Comparison of ENCODE assay signal across 8 mouse cellular contexts in genomic region chr17:13009887-13010286, GRCm38 (mm10). TPM values are rescaled to one million over a fixed set of nuclear protein-coding genes. Genes with fewer than 3 reads are reported as not detected.
DNase-seq lines count a peak whose midpoint lies in the region; ATAC-seq lines count a peak whose summit lies in the region.

No protein-coding gene starts in this region.

- no peaks in the 10 kb centered on the region for H3K9me3 ChIP-seq in embryonic facial prominence, embryonic 14.5 days (ENCODE audit: control insufficient read depth, low read length)

- peaks cover 7% of the 10 kb centered on the region; the same call in 1 of the 2 replicates for H3K4me1 ChIP-seq in embryonic facial prominence, embryonic 14.5 days (ENCODE audit: control insufficient read depth, insufficient read depth, low read length)

- 15% methylated on average over 3 of the region's 3 CpGs for WGBS in embryonic facial prominence, embryonic 14.5 days

- H3K4me3 ChIP-seq in embryonic facial prominence, embryonic 14.5 days (ENCODE audit: low read depth, low read length): no peak overlapping the region

- ATAC-seq in embryonic facial prominence, embryonic 14.5 days (ENCODE audit: low read depth): no peak

- DNase-seq in adrenal gland, postnatal 14 days: peak; percentile 44
- no peak for DNase-seq in adrenal gland, adult 8-10 months
- peak; percentile 37 for DNase-seq in layer of hippocampus, adult 9-11 months
- DNase-seq in layer of hippocampus, postnatal 36 days: no peak
- peak; percentile 82 for DNase-seq in MEL-GATA-1-ER (ENCODE audit: extremely low read depth, low read depth)
- DNase-seq in embryonic facial prominence, embryonic 14.5 days (ENCODE audit: low spot score): peak; percentile 81
- peak; percentile 65 for DNase-seq in lung, postnatal 10 days
- DNase-seq in gastrocnemius, adult 8-10 months (ENCODE audit: low spot score in 2 of 2): no peak

- peaks cover 41% of the 10 kb centered on the region for H3K36me3 ChIP-seq in embryonic facial prominence, embryonic 14.5 days (ENCODE audit: control insufficient read depth, insufficient read depth, low read length)

- no peaks in the 10 kb centered on the region for H3K27me3 ChIP-seq in embryonic facial prominence, embryonic 14.5 days (replicated peaks; ENCODE audit: control insufficient read depth, insufficient read depth, low read length)

- no peak overlapping the region for H3K27ac ChIP-seq in embryonic facial prominence, embryonic 14.5 days (replicated peaks; ENCODE audit: low read depth, low read length)

- no peak overlapping the region for H3K4me2 ChIP-seq in embryonic facial prominence, embryonic 14.5 days (ENCODE audit: low read depth, low read length)

- H3K9ac ChIP-seq in embryonic facial prominence, embryonic 14.5 days (ENCODE audit: low read depth, low read length): no peak overlapping the region

RNA-seq across cellular contexts. Expression of gene Sod2, which starts 3.2 kb away (rescaled TPM):
- total RNA-seq in adrenal gland, postnatal 14 days (2021): 674 and 682 TPM in 2 replicates
- 100 to 1,000 TPM; 251 to 373 (median 320) TPM for total RNA-seq in adrenal gland, adult 8-10 months (2022)
- total RNA-seq in layer of hippocampus, postnatal 36 days (2021): 100 to 1,000 TPM; 255 to 264 TPM
- 117 and 136 TPM in 2 replicates for polyA plus RNA-seq in embryonic facial prominence, embryonic 14.5 days (2014; fragmentation: Nextera tagmentation; extraction: Ambion mirVana)
- total RNA-seq in gastrocnemius, adult 8-10 months (2022): 100 to 1,000 TPM; 386 to 415 (median 402) TPM

RNA-seq across cellular contexts. Expression of gene Wtap, which starts 15.9 kb away (rescaled TPM):
- total RNA-seq in adrenal gland, postnatal 14 days (2021): 58.1 and 63.8 TPM in 2 replicates
- 10 to 100 TPM; 56.8 to 69.3 (median 63.1) TPM for total RNA-seq in adrenal gland, adult 8-10 months (2022)
- 10 to 100 TPM; 55.6 to 63.8 TPM for total RNA-seq in layer of hippocampus, postnatal 36 days (2021)
- 118 and 121 TPM in 2 replicates for polyA plus RNA-seq in embryonic facial prominence, embryonic 14.5 days (2014; fragmentation: Nextera tagmentation; extraction: Ambion mirVana)
- total RNA-seq in gastrocnemius, adult 8-10 months (2022): 10 to 100 TPM; 22.5 to 28.0 (median 26.2) TPM

RNA-seq across cellular contexts. Expression of gene Gpr31b, which starts 42.2 kb away (rescaled TPM):
- total RNA-seq in adrenal gland, postnatal 14 days (2021): not detected in 2 replicates
- total RNA-seq in adrenal gland, adult 8-10 months (2022): under 1 TPM in 3 of 4 experiments, not detected in 1; 0.51 to 0.92 (median 0.63) TPM
- total RNA-seq in layer of hippocampus, postnatal 36 days (2021): not detected
- polyA plus RNA-seq in embryonic facial prominence, embryonic 14.5 days (2014; fragmentation: Nextera tagmentation; extraction: Ambion mirVana): not detected in 2 replicates
- not detected for total RNA-seq in gastrocnemius, adult 8-10 months (2022)

RNA-seq across cellular contexts. Expression of gene Acat2, which starts 49.3 kb away (rescaled TPM):
- 90.9 and 102 TPM in 2 replicates for total RNA-seq in adrenal gland, postnatal 14 days (2021)
- 10 to 100 TPM; 70.0 to 86.0 (median 80.9) TPM for total RNA-seq in adrenal gland, adult 8-10 months (2022)
- 10 to 100 TPM; 46.7 to 47.3 TPM for total RNA-seq in layer of hippocampus, postnatal 36 days (2021)
- polyA plus RNA-seq in embryonic facial prominence, embryonic 14.5 days (2014; fragmentation: Nextera tagmentation; extraction: Ambion mirVana): 85.8 and 98.2 TPM in 2 replicates
- total RNA-seq in gastrocnemius, adult 8-10 months (2022): 1 to 10 TPM; 3.9 to 4.8 (median 4.3) TPM

RNA-seq across cellular contexts. Expression of gene Tcp10b, which starts 51.0 kb away (rescaled TPM):
- 0.30 and 0.45 TPM in 2 replicates for total RNA-seq in adrenal gland, postnatal 14 days (2021)
- total RNA-seq in adrenal gland, adult 8-10 months (2022): 1 to 10 TPM in 2 of 4 experiments, under 1 TPM in 2; 0.61 to 2.7 (median 1.1) TPM
- under 1 TPM; 0.18 to 0.70 TPM for total RNA-seq in layer of hippocampus, postnatal 36 days (2021)
- 0.39 TPM in 1 of 2 replicates, not detected in the other for polyA plus RNA-seq in embryonic facial prominence, embryonic 14.5 days (2014; fragmentation: Nextera tagmentation; extraction: Ambion mirVana)
- total RNA-seq in gastrocnemius, adult 8-10 months (2022): under 1 TPM in 3 of 4 experiments, not detected in 1; 0.16 to 0.43 (median 0.27) TPM

Comparison
In these comparisons a context has a peak if more than half of its experiments do, and no peak if none do; other contexts are left out.
1. DNase-seq: peak in adrenal gland, postnatal 14 days (single experiment), layer of hippocampus, adult 9-11 months (single experiment), MEL-GATA-1-ER (single experiment), embryonic facial prominence, embryonic 14.5 days (single experiment) and lung, postnatal 10 days (single experiment); none in adrenal gland, adult 8-10 months (single experiment), layer of hippocampus, postnatal 36 days (0 of 2) and gastrocnemius, adult 8-10 months (0 of 2).